ENCODE assay signal across 27 mouse cellular contexts in genomic region chr4:132116315-132116714, GRCm38 (mm10). TPM values are rescaled to one million over a fixed set of nuclear protein-coding genes. Genes with fewer than 3 reads are reported as not detected.
"Had no signal": no experiment of that assay in that cellular context is flagged by ENCODE, and none has a peak within 500 bp of the region (broad histone marks: within the 10 kb centered on the region; RNA-seq: fewer than 3 reads in every experiment).

No protein-coding gene starts in this region.

- H3K27me3 ChIP-seq: forebrain, embryonic 15.5 days had no signal

- ATAC-seq: forebrain, embryonic 13.5 days; forebrain, embryonic 14.5 days; forebrain, embryonic 15.5 days; forebrain, embryonic 16.5 days; forebrain, postnatal 0 days had no signal

- DNase-seq: cerebellum, adult 9-11 months; cerebellum, postnatal 10 days; cerebellum, postnatal 14 days; cerebellum, postnatal 25 days; cerebellum, postnatal 36 days; embryo, embryonic 11 days; forebrain, postnatal 0 days; gastrocnemius, adult 2 months; gastrocnemius, postnatal 10 days; gastrocnemius, postnatal 14 days; gastrocnemius, postnatal 25 days; gastrocnemius, postnatal 36 days; heart, adult 11 months; heart, adult 18-20 months; heart, adult 2 months had no signal

RNA-seq across cellular contexts. Expression of gene Oprd1, which starts 28.0 kb away (rescaled TPM):
- polyA plus RNA-seq: erythroblast, embryonic 14.5 days; forebrain, embryonic 10.5 days; forebrain, embryonic 11.5 days had no signal

RNA-seq across cellular contexts. Expression of gene Gm10300, which starts 41.8 kb away (rescaled TPM):
- polyA plus RNA-seq: embryonic facial prominence, embryonic 10.5 days; embryonic facial prominence, embryonic 11.5 days; embryonic facial prominence, embryonic 12.5 days; forebrain, embryonic 10.5 days; forebrain, embryonic 11.5 days; forebrain, embryonic 13.5 days; forebrain, embryonic 14.5 days; forebrain, embryonic 15.5 days; forebrain, embryonic 16.5 days; forebrain, postnatal 0 days; frontal cortex, adult 2 months; heart, embryonic 10.5 days had no signal
